ENCODE assay signal across 9 mouse cellular contexts in the genomic region with DNA sequence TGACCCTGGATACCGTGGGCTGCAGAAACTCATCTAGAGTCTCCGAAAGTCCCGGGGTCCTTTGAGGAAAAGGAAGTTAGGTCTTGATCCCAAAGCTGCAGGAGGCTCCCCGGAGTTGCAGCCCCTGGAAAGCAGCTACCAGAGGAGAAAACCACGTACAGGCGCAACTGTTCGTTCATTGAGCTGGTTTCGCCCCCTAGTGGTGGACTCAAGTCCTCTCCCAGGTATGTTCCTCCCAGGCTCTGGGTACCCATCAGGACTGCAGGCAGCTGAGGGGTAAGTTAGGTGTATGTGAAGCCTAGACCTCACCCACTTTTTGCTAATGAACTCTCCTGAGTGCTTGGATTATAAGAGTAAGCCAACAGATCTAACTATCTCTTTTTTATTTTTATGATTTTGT. TPM values are rescaled to one million over a fixed set of nuclear protein-coding genes. Genes with fewer than 3 reads are reported as not detected.
DNase-seq lines count a peak whose midpoint lies in the region; ATAC-seq and TF ChIP-seq lines count a peak whose summit lies in the region.
"Had no signal": no experiment of that assay in that cellular context is flagged by ENCODE, and none has a peak within 500 bp of the region (broad histone marks: within the 10 kb centered on the region; RNA-seq: fewer than 3 reads in every experiment).

No protein-coding gene starts in this region.

- no peak overlapping the region for H3K27ac ChIP-seq in heart, embryonic 12.5 days (ENCODE audit: poor library complexity, severe bottlenecking)
- H3K27ac ChIP-seq in forebrain, embryonic 13.5 days, result no peak overlapping the region
- no peak overlapping the region for H3K27ac ChIP-seq in midbrain, embryonic 13.5 days
- no peak overlapping the region for H3K27ac ChIP-seq in stomach, postnatal 0 days (replicated peaks)
- H3K27ac ChIP-seq: midbrain, embryonic 12.5 days had no signal

- H3K9me3 ChIP-seq in heart, embryonic 12.5 days (replicated peaks), result no peaks in the 10 kb centered on the region
- no peaks in the 10 kb centered on the region for H3K9me3 ChIP-seq in forebrain, embryonic 13.5 days (replicated peaks)
- no peaks in the 10 kb centered on the region for H3K9me3 ChIP-seq in midbrain, embryonic 13.5 days
- no peaks in the 10 kb centered on the region for H3K9me3 ChIP-seq in stomach, postnatal 0 days (ENCODE audit: control insufficient read depth, low read length)
- H3K9me3 ChIP-seq: midbrain, embryonic 12.5 days had no signal

- no peaks in the 10 kb centered on the region for H3K36me3 ChIP-seq in heart, embryonic 12.5 days
- no peaks in the 10 kb centered on the region for H3K36me3 ChIP-seq in forebrain, embryonic 13.5 days (ENCODE audit: poor library complexity, severe bottlenecking)
- no peaks in the 10 kb centered on the region for H3K36me3 ChIP-seq in midbrain, embryonic 13.5 days
- H3K36me3 ChIP-seq in stomach, postnatal 0 days (ENCODE audit: control insufficient read depth, insufficient read depth, low read length), result no peaks in the 10 kb centered on the region
- H3K36me3 ChIP-seq: midbrain, embryonic 12.5 days had no signal

- no peak overlapping the region for H3K4me2 ChIP-seq in heart, embryonic 12.5 days
- no peak overlapping the region for H3K4me2 ChIP-seq in forebrain, embryonic 13.5 days
- no peak overlapping the region for H3K4me2 ChIP-seq in midbrain, embryonic 13.5 days (replicated peaks)
- H3K4me2 ChIP-seq in stomach, postnatal 0 days (replicated peaks; ENCODE audit: low read depth), result no peak overlapping the region
- H3K4me2 ChIP-seq: midbrain, embryonic 12.5 days had no signal

- no peak for ATAC-seq in heart, embryonic 12.5 days (ENCODE audit: insufficient number of reproducible peaks, low FRiP score)
- ATAC-seq in forebrain, embryonic 13.5 days, result 0 out of 2 replicates have a peak, but pooled peaks have one; percentile 53
- ATAC-seq in midbrain, embryonic 13.5 days, result 0 out of 2 replicates have a peak, but pooled peaks have one; percentile 60
- peak; percentile 65; the same call in 1 of the 2 replicates for ATAC-seq in stomach, postnatal 0 days (ENCODE audit: low FRiP score, low TSS enrichment)

- H3K9ac ChIP-seq in heart, embryonic 12.5 days, result no peak overlapping the region
- no peak overlapping the region for H3K9ac ChIP-seq in forebrain, embryonic 13.5 days
- no peak overlapping the region for H3K9ac ChIP-seq in midbrain, embryonic 13.5 days (replicated peaks)
- H3K9ac ChIP-seq in stomach, postnatal 0 days (ENCODE audit: low read length), result no peak overlapping the region
- H3K9ac ChIP-seq: midbrain, embryonic 12.5 days had no signal

- 11% methylated on average over 8 of the region's 8 CpGs for WGBS in heart, embryonic 12.5 days
- WGBS in forebrain, embryonic 13.5 days, result 5% methylated on average over 8 of the region's 8 CpGs
- 11% methylated on average over 8 of the region's 8 CpGs for WGBS in midbrain, embryonic 13.5 days
- WGBS in stomach, postnatal 0 days, result 12% methylated on average over 8 of the region's 8 CpGs

- peak; percentile 76 to 85 for DNase-seq in heart, adult 18-20 months
- peak; percentile 85 for DNase-seq in brain, embryonic 14.5 days (ENCODE audit: low read depth)
- DNase-seq in induced T-regulatory cell, adult 2 months (ENCODE audit: low read depth), result peak; percentile 67
- peak; percentile 55 to 74 for DNase-seq in left cerebral cortex, postnatal 14 days (ENCODE audit: low spot score in 2 of 2)
- DNase-seq in stomach, postnatal 0 days (ENCODE audit: low spot score), result peak; percentile 70

- H3K4me1 ChIP-seq in heart, embryonic 12.5 days (replicated peaks), result no peaks in the 10 kb centered on the region
- peaks cover 12% of the 10 kb centered on the region; the same call in 1 of the 2 replicates for H3K4me1 ChIP-seq in forebrain, embryonic 13.5 days
- H3K4me1 ChIP-seq in midbrain, embryonic 13.5 days (replicated peaks), result no peaks in the 10 kb centered on the region
- H3K4me1 ChIP-seq in stomach, postnatal 0 days (replicated peaks; ENCODE audit: control insufficient read depth, insufficient read depth), result no peaks in the 10 kb centered on the region

- TF ChIP-seq EP300 in stomach, postnatal 0 days (optimal IDR thresholded peaks at IDR 0.05), result no peak

- H3K27me3 ChIP-seq in heart, embryonic 12.5 days (replicated peaks), result peaks cover 23% of the 10 kb centered on the region; the same call in 1 of the 2 replicates
- H3K27me3 ChIP-seq in forebrain, embryonic 13.5 days, result peaks cover 3% of the 10 kb centered on the region; the same call in 1 of the 2 replicates
- H3K27me3 ChIP-seq in midbrain, embryonic 13.5 days, result peaks cover 4% of the 10 kb centered on the region; the same call in 1 of the 2 replicates
- no peaks in the 10 kb centered on the region for H3K27me3 ChIP-seq in stomach, postnatal 0 days (ENCODE audit: control insufficient read depth, insufficient read depth, low read length)

- TF ChIP-seq POLR2A in brain, embryonic 14.5 days (IDR thresholded peaks at IDR 0.05; ENCODE audit: borderline replicate concordance, extremely low read depth, insufficient read depth, insufficient read length, poor library complexity, severe bottlenecking), result no peak

- intact Hi-C loops in left cerebral cortex, postnatal 14 days (cut with DNase I), result no loop called here

- peak; percentile 90 for TF ChIP-seq CTCF in brain, embryonic 14.5 days (IDR thresholded peaks at IDR 0.05; ENCODE audit: borderline replicate concordance, extremely low read depth, insufficient read depth, insufficient read length)
- peak; percentile 88 for TF ChIP-seq CTCF in stomach, postnatal 0 days (IDR thresholded peaks at IDR 0.05; ENCODE audit: low read depth)

- H3K4me3 ChIP-seq in heart, embryonic 12.5 days, result no peak overlapping the region
- no peak overlapping the region for H3K4me3 ChIP-seq in forebrain, embryonic 13.5 days
- no peak overlapping the region for H3K4me3 ChIP-seq in midbrain, embryonic 13.5 days (replicated peaks)
- H3K4me3 ChIP-seq in stomach, postnatal 0 days (ENCODE audit: low read depth, low read length), result no peak overlapping the region
- H3K4me3 ChIP-seq: midbrain, embryonic 12.5 days had no signal

RNA-seq across cellular contexts. Expression of gene Gm266, which starts 16.1 kb away (rescaled TPM):
- not detected for total RNA-seq in heart, adult 18-20 months (2021)
- 2.1 and 2.4 TPM in 2 replicates for polyA plus RNA-seq in heart, embryonic 12.5 days (2016; fragmentation: Nextera tagmentation; extraction: Ambion mirVana)
- 2.3 and 2.7 TPM in 2 replicates for polyA plus RNA-seq in brain, embryonic 14.5 days (2012; rRNA removed)
- polyA plus RNA-seq in forebrain, embryonic 13.5 days (2015; fragmentation: Nextera tagmentation; extraction: Ambion mirVana), result 0.40 and 1.0 TPM in 2 replicates
- 1 to 10 TPM; 4.0 to 6.6 TPM for total RNA-seq in left cerebral cortex, postnatal 14 days (2021)
- polyA plus RNA-seq in midbrain, embryonic 13.5 days (2015; fragmentation: Nextera tagmentation; extraction: Ambion mirVana), result 0.81 and 0.98 TPM in 2 replicates
- 12.5 and 14.4 TPM in 2 replicates for polyA plus RNA-seq in stomach, postnatal 0 days (2015; fragmentation: Nextera tagmentation; extraction: Ambion mirVana)

RNA-seq across cellular contexts. Expression of gene Tnfaip2, which starts 27.2 kb away (rescaled TPM):
- 10 to 100 TPM; 45.1 to 52.6 TPM for total RNA-seq in heart, adult 18-20 months (2021)
- polyA plus RNA-seq in heart, embryonic 12.5 days (2016; fragmentation: Nextera tagmentation; extraction: Ambion mirVana), result 7.4 and 12.0 TPM in 2 replicates
- 1.6 and 1.7 TPM in 2 replicates for polyA plus RNA-seq in brain, embryonic 14.5 days (2012; rRNA removed)
- 0.60 and 1.2 TPM in 2 replicates for polyA plus RNA-seq in forebrain, embryonic 13.5 days (2015; fragmentation: Nextera tagmentation; extraction: Ambion mirVana)
- under 1 TPM; 0.40 to 0.93 TPM for total RNA-seq in left cerebral cortex, postnatal 14 days (2021)
- polyA plus RNA-seq in midbrain, embryonic 13.5 days (2015; fragmentation: Nextera tagmentation; extraction: Ambion mirVana), result 0.28 and 1.3 TPM in 2 replicates
- polyA plus RNA-seq in stomach, postnatal 0 days (2015; fragmentation: Nextera tagmentation; extraction: Ambion mirVana), result 14.5 and 15.6 TPM in 2 replicates

RNA-seq across cellular contexts. Expression of gene Exoc3l4, which starts 52.7 kb away (rescaled TPM):
- total RNA-seq in heart, adult 18-20 months (2021), result 1 to 10 TPM; 3.2 to 4.1 TPM
- 8.5 and 10.1 TPM in 2 replicates for polyA plus RNA-seq in heart, embryonic 12.5 days (2016; fragmentation: Nextera tagmentation; extraction: Ambion mirVana)
- 3.5 and 3.9 TPM in 2 replicates for polyA plus RNA-seq in brain, embryonic 14.5 days (2012; rRNA removed)
- polyA plus RNA-seq in forebrain, embryonic 13.5 days (2015; fragmentation: Nextera tagmentation; extraction: Ambion mirVana), result 1.2 and 2.3 TPM in 2 replicates
- total RNA-seq in left cerebral cortex, postnatal 14 days (2021), result under 1 TPM; 0.62 to 0.70 TPM
- polyA plus RNA-seq in midbrain, embryonic 13.5 days (2015; fragmentation: Nextera tagmentation; extraction: Ambion mirVana), result 2.0 and 2.4 TPM in 2 replicates
- polyA plus RNA-seq in stomach, postnatal 0 days (2015; fragmentation: Nextera tagmentation; extraction: Ambion mirVana), result 7.3 and 8.6 TPM in 2 replicates
